In the genomic region with DNA sequence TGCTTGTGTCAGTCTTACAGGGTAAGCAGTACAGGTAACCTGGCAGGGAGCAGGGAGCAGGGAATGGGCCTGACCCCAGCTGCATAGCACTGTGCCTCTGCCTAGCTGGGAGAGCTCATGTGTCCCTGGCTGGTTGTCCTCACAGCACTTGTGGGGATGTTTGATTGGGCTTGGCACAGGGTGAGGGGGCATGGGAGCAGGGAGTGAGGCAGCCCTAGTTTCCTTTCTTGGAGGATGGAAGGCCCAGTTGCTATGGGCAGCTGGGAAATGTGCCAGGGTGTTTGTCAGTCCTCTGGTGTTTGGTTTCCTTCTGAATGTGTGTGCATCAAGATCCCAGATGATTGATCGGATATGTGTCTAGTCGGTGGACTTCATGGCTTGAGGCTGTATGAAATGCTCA, we compare ENCODE assay signal across 8 mouse cellular contexts. TPM values are rescaled to one million over a fixed set of nuclear protein-coding genes. Genes with fewer than 3 reads are reported as not detected.
DNase-seq lines count a peak whose midpoint lies in the region; ATAC-seq and TF ChIP-seq lines count a peak whose summit lies in the region.

No protein-coding gene starts in this region.

- intact Hi-C loops in gastrocnemius, postnatal 14 days (cut with DNase I; ENCODE audit: low total_unique reads): no loop called here
- intact Hi-C loops in gastrocnemius, postnatal 36 days (cut with DNase I): no loop called here

- no peaks in the 10 kb centered on the region for H3K9me3 ChIP-seq in stomach, postnatal 0 days (ENCODE audit: control insufficient read depth, low read length)

- H3K4me3 ChIP-seq in lung, adult 2 months (replicated peaks; ENCODE audit: extremely low read depth, low read depth, low read length): no peak overlapping the region
- no peak overlapping the region for H3K4me3 ChIP-seq in stomach, postnatal 0 days (ENCODE audit: low read depth, low read length)

- no peak for ATAC-seq in stomach, postnatal 0 days (ENCODE audit: low FRiP score, low TSS enrichment)
- ATAC-seq in granulocyte monocyte progenitor cell, adult 5-6 weeks (replicated peaks; ENCODE audit: poor library complexity, severe bottlenecking): no peak

- peaks cover 10% of the 10 kb centered on the region for H3K4me1 ChIP-seq in lung, adult 2 months (ENCODE audit: control insufficient read depth, insufficient read depth, low read length)
- peaks cover 6% of the 10 kb centered on the region for H3K4me1 ChIP-seq in stomach, postnatal 0 days (replicated peaks; ENCODE audit: control insufficient read depth, insufficient read depth)

- WGBS in lung, adult 2 months: 32% methylated on average over 2 of the region's 2 CpGs
- WGBS in stomach, postnatal 0 days: 43% methylated on average over 2 of the region's 2 CpGs

- H3K4me2 ChIP-seq in stomach, postnatal 0 days (replicated peaks; ENCODE audit: low read depth): no peak overlapping the region

- H3K36me3 ChIP-seq in stomach, postnatal 0 days (ENCODE audit: control insufficient read depth, insufficient read depth, low read length): no peaks in the 10 kb centered on the region

- TF ChIP-seq CTCF in lung, adult 2 months (IDR thresholded peaks at IDR 0.05; ENCODE audit: insufficient read depth, low read length): no peak
- no peak for TF ChIP-seq CTCF in stomach, postnatal 0 days (IDR thresholded peaks at IDR 0.05; ENCODE audit: low read depth)

- H3K27me3 ChIP-seq in stomach, postnatal 0 days (ENCODE audit: control insufficient read depth, insufficient read depth, low read length): no peaks in the 10 kb centered on the region

- H3K27ac ChIP-seq in stomach, postnatal 0 days (replicated peaks): no peak overlapping the region

- no peak for TF ChIP-seq EP300 in stomach, postnatal 0 days (optimal IDR thresholded peaks at IDR 0.05)

- peak; percentile 30 for DNase-seq in gastrocnemius, postnatal 14 days
- DNase-seq in gastrocnemius, postnatal 36 days: no peak
- peak; percentile 31 for DNase-seq in right cerebral cortex, adult 18-20 months
- DNase-seq in right cerebral cortex, postnatal 25 days: no peak
- no peak for DNase-seq in lung, adult 2 months
- DNase-seq in stomach, postnatal 0 days (ENCODE audit: low spot score): no peak
- no peak for DNase-seq in yolk sac, embryonic 10.5 days (ENCODE audit: low spot score)

- 0 out of 2 replicates have a peak, but pooled peaks have one; percentile 12 for TF ChIP-seq POLR2A in lung, adult 2 months (IDR thresholded peaks at IDR 0.05; ENCODE audit: borderline replicate concordance, extremely low read depth, low read depth, low read length)

- H3K9ac ChIP-seq in stomach, postnatal 0 days (ENCODE audit: low read length): 0 out of 2 replicates have a peak overlapping the region, but pooled peaks have one; percentile 23

RNA-seq across cellular contexts. Expression of gene Rgs12, which starts 7.8 kb away (rescaled TPM):
- 1 to 10 TPM; 7.1 to 8.6 TPM for total RNA-seq in gastrocnemius, postnatal 14 days (2021)
- total RNA-seq in gastrocnemius, postnatal 36 days (2021): 1 to 10 TPM; 2.5 to 3.8 TPM
- polyA plus RNA-seq in lung, adult 2 months (2012; rRNA removed): 125 and 161 TPM in 2 replicates
- polyA plus RNA-seq in stomach, postnatal 0 days (2015; fragmentation: Nextera tagmentation; extraction: Ambion mirVana): 12.7 and 14.2 TPM in 2 replicates
- 19.6 and 20.9 TPM in 2 replicates for total RNA-seq in granulocyte monocyte progenitor cell, adult 5-6 weeks (2014; fragmentation: Nextera tagmentation)
- 11.9 and 16.0 TPM in 2 replicates for total RNA-seq in granulocyte monocyte progenitor cell, adult 5-6 weeks (2017)

RNA-seq across cellular contexts. Expression of gene Msantd1, which starts 49.2 kb away (rescaled TPM):
- under 1 TPM; 0.10 to 0.29 TPM for total RNA-seq in gastrocnemius, postnatal 14 days (2021)
- total RNA-seq in gastrocnemius, postnatal 36 days (2021): under 1 TPM; 0.13 to 0.49 TPM
- polyA plus RNA-seq in lung, adult 2 months (2012; rRNA removed): 3.1 and 3.7 TPM in 2 replicates
- 0.24 and 0.36 TPM in 2 replicates for polyA plus RNA-seq in stomach, postnatal 0 days (2015; fragmentation: Nextera tagmentation; extraction: Ambion mirVana)
- 0.96 and 1.6 TPM in 2 replicates for total RNA-seq in granulocyte monocyte progenitor cell, adult 5-6 weeks (2014; fragmentation: Nextera tagmentation)
- total RNA-seq in granulocyte monocyte progenitor cell, adult 5-6 weeks (2017): 0.30 TPM in 1 of 2 replicates, not detected in the other

Comparison
In these comparisons a context has a peak if more than half of its experiments do, and no peak if none do; other contexts are left out.
1. DNase-seq: peak in gastrocnemius, postnatal 14 days (single experiment) and right cerebral cortex, adult 18-20 months (single experiment); none in gastrocnemius, postnatal 36 days (0 of 2), right cerebral cortex, postnatal 25 days (single experiment), lung, adult 2 months (single experiment), stomach, postnatal 0 days (single experiment) and yolk sac, embryonic 10.5 days (single experiment).